Mouse (Mus musculus): ENCODE results near the gene Crygd. TPM values are rescaled to one million over a fixed set of nuclear protein-coding genes. Genes with fewer than 3 reads are reported as not detected.
"Not testable (repeated sequence)": the region's sequence is repeated elsewhere in the genome, so short reads cannot be mapped to it uniquely, and the experiment has no call there.

The Crygd gene
- not detected for total RNA-seq (2021)

DNA sequence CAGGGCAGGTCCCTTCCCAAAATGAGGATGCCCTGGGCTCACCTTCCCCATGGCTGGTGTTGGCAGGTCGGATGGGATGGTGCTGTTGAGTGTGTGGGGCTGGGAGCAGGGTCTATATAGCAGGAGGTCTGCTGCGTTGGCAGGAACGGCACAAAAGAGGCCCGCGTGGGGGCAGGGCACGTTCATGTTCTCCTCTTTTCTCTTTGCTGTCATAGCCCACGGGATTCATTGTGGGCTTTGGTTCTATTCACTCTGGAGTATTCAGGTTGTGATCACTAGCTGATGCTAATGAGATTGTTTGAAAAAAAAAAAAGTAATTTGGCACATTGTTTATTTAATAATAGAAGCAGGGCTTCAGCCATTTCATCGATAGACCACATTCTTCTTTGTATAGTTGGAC lies at the start of gene Crygd:
Crygd (minus strand) TSS at position 101 of the 400 bp plus-strand sequence.
- DNase-seq (ENCODE audit: low spot score in 2 of 2): no peak
- intact Hi-C loops (cut with DNase I): no loop called here

DNA sequence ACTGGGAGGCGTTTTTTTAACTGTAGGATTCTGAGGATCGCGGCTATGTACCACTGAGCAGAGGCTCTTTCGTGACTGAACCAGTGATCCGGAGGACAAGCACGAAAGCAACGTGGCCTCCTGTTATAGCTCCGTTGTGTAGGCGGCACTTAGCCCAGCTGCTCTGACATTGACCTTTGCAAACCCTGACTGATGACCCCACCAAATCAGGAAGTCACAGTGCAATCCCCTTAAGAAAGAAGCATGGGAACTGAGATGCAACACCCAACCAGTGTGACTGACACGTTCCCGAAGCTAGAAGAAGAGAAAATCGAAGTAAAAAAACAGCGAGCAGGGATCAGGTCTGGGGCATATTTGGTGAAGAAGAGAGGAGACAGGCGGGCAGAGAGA lies 49.5 kb upstream of the Crygd start:
- no peak for DNase-seq (ENCODE audit: low spot score in 2 of 2)
- intact Hi-C loops (cut with DNase I): loop anchor here (1.0 to 5.0 kb wide), 2 partner anchors 49 to 65 kb away; no protein-coding TSS in a partner anchor

DNA sequence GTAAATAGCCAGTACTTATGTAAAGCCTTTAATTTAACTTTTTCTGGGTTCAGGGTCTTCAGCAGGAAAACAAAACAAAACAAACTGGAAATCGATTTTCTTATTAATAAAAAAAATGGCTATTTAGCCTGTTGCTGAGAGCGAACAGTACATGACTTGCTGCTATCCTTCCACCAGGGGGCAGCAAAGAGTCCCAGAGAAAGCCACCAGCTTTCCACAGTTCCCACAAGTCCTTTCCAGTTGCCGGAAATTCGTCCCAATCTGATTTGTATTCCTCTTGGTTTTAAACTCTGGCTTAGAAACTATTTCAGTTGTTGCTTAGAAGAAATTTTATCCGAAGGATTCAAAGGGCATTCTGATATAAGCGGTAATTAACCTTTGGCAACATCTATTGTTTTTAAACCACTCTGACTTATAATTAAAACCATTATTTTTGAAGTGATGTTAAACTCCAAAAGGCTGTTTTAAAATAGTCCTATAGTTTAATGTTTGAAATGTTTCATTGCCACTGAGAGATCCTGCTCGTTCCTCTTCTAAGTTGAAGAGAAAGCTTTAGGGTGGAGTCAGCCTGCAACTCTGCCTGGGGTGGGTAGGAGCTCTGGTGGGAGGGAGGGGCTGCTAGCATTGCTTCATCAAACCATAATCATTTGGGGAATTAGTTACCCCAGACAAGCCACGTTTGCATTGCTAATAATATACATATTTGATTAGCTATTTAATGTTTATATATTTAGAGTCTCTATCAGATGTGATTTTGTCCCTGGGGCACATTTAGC lies 49.0 kb upstream of the Crygd start:
- intact Hi-C loops (cut with DNase I): loop anchor here (1.0 to 5.0 kb wide), 2 partner anchors 50 to 66 kb away; no protein-coding TSS in a partner anchor
- DNase-seq (ENCODE audit: low spot score in 2 of 2): peak; percentile 80 to 81

DNA sequence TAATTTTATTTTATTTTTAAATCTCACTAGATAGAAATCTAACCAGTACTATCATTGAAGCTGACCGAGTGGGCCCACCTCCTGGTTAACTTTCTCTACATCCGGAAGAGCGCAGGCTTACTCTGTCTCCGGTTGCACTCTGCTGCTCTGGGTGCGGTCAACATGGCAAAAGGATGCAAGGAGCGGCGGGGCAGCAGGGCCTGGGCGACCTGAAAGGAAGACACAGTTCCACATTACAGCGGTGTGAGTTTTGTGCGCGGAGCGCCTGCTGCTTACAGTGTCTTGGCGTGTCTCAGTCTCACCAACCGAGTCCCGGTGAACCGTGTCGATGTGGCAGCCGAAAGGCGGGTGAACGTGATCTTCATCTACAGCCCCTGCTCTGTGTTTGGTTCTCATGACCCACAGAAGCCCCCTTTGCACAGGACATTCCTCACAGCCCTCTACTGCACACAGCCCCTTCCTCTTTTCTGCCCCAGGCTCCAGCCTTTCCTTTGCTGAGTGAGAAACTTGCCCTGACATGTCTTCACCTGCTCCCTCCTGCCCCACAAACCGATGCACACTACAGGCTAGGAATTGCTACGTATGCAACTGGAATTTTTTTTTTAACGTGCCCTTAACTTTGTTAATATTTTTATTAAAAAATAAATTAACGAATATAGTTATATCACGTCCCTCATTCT lies 46.6 kb upstream of the Crygd start:
- intact Hi-C loops (cut with DNase I): loop anchor here (5.0 kb wide), 1 partner anchor 52 kb away; no protein-coding TSS in a partner anchor
- no peak for DNase-seq (ENCODE audit: low spot score in 2 of 2)

DNA sequence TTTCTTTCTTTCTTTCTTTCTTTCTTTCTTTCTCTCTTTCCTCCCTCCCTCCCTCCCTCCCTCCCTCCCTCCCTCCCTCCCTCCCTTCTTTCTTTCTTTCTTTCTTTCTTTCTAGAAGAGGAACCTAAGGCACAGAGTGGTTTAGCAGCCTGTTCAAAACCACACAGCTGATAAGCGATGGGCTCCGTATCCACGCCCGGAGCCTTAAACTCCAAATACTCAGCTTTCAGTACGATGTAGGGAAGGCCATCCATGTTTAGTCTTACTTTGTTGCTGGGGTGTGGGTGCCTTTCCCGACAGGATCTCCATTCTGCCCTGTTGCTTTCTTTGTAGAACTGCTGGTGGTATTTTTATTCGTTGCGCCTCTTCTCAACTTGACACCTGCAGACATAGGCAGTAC lies 45.9 kb upstream of the Crygd start:
- intact Hi-C loops (cut with DNase I): no loop called here
- DNase-seq (ENCODE audit: low spot score in 2 of 2): no peak

DNA sequence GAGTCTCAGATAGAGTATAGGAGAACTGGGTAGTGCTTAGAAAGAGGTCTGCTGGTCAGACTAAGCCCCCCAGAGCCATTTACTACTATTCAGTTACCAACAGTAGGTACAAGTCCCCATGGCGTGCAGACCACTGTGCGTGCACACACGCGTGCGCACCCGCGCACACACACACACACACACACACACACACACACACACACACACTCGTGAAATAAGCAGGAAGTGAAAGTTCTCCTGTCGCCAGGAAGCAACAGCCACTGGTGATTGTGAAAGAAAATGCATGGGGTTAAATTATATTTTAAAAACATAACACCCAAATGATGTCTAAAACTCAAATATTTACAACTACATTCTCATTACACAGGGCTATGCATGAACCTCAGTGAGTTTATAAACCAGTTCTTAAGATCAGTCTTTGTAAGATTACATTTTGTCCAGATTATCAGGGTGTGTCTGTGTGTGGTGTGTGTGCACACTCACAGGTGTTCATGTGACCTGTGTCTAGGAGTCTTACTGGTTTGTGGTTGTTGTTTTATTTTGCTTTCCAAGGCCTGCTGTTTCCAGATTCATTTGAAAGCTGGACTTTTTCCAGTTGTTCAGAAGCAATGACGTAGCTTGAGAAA lies 44.5 kb upstream of the Crygd start:
- DNase-seq (ENCODE audit: low spot score in 2 of 2): no peak
- intact Hi-C loops (cut with DNase I): no loop called here

DNA sequence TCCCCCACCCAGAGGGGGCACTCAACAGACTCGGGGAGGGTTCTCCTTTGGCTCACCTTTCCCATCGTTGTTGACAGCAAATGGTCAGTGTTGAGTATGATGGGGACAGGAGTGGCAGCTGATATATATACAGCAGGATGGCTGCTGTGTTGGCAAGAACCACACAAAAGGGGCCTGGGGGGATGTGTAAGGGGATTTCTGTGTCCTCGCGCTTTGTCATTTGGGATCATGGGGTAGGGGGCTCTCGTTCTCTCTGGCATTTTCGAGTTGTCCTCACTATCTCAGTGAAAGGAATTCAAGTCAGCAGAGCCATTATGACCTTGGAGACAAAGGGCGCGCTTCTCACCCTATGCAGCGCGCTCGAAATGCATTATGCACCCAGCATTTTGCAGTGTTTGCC lies 40.0 kb upstream of the Crygd start, which contains the start of gene Cryga:
Cryga (minus strand) TSS at position 101 of the 400 bp plus-strand sequence.
- intact Hi-C loops (cut with DNase I): no loop called here
- no peak for DNase-seq (ENCODE audit: low spot score in 2 of 2)

DNA sequence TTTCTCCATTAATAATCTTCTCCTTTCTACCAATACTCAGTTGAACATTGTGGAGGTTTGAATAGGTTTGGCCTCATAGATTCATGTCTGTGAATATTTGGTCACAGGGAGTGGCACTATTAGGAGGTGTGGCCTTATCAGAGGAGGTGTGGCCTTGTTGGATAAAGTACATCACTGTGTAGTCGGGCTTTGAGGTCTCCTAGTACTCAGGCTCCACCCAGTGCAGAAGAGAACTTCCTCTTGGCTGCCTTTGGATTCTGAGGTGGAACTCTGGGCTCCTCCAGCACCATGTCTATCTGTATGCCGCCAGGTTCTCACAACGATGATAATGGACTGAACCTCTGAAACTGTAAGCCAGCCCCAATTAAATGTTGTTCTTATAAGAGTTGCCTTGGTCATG lies 33.7 kb upstream of the Crygd start:
- intact Hi-C loops (cut with DNase I): no loop called here
- DNase-seq (ENCODE audit: low spot score in 2 of 2): no peak

DNA sequence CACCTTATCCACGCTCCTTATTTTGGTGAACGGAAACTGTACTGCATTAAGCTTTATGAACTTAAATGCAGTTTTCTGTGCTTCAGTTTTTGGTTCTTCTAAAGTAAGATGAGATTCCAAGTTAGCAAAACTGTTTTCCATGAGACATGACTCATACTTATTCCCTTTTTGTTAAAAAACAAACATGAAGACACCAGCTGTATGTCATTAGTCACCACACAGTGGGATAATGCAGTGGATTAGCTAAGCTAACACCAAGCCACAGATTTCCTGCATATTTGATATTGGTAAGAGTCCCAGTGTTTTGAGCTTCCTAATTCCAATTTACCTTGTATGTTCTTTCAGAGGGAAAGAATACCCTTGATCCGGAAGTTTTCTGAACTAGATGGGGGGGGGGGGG lies 28.3 kb upstream of the Crygd start:
- DNase-seq (ENCODE audit: low spot score in 2 of 2): peak in 1 of 2 experiments; percentile 5
- intact Hi-C loops (cut with DNase I): no loop called here

DNA sequence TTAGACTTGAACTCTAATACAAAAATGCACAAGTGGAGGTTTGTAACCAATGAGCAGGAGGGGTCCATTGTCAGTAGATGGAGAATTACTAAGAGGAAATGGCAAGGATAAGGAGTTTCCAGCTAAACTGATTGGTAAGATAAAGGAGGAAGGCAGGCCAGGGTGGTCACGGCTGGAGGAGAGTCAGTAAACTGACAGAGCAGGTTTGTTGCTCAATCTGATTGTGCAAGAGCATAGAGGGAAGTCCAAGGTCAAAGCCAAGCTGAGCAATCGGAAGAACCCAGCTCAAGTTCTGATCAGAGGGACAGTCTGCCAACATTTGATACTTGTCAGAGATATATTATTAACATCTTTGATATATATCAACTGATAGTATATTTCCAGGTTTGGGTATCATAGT lies 27.1 kb upstream of the Crygd start:
- no peak for DNase-seq (ENCODE audit: low spot score in 2 of 2)
- intact Hi-C loops (cut with DNase I): no loop called here

DNA sequence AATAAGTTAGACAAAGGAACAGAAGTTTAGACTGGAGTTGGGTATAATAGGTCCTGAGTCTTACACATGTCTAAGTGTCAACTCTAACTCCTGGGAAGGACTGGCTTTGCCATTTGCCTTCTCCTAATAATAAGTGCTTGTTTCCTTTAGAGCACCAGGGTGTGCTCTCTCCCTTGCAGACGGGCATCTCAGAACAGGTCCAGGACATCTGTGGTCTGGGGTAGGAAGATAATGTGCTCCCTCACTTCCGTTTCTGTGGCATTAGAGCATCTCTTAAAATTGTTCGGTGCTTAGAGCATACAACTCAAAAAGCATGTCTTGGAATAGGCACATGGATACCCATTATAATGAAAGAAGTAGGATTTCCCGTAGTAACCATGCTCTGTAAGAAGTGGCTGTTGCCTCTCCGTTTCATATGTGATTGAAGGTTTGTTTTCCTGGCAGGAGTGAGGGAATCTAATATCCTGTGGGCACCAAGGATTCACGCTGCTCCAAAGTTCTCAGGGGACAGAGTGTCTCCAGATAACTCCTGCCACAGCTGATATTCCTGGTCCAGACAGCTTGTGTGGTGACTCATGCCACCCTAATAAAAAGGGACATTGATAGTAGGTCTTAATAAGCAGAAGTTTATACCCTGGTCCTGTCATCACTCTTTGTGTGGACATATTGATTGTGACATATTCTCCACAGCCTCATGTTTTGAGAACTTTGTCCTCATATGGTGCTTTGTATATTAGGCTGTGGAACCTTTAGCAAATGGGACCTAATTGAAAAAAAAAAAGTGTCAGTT lies 25.5 kb upstream of the Crygd start:
- intact Hi-C loops (cut with DNase I): no loop called here
- DNase-seq (ENCODE audit: low spot score in 2 of 2): no peak

DNA sequence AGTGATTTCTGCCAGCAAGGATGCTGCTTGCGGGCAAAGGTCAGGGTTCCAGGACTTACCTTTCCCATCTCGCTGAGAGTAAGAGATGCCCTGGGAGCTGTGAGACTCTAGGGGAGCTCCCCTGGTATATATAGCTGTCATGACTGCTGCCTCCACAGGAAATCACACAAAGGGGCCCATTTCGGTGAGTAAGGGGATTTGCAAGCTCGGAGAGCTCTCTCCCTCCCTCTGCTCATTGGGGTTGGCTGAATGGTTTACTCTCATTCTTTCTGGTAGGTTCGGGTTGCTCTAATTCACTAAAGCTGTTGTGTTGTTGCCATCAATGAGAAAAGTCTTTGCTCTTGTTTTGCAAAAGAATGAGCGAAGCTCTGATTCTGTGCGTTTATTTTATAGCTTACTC lies 18.9 kb upstream of the Crygd start, which contains the start of gene Crygb:
Crygb (minus strand) TSS at position 101 of the 400 bp plus-strand sequence.
- intact Hi-C loops (cut with DNase I): no loop called here
- DNase-seq (ENCODE audit: low spot score in 2 of 2): no peak

DNA sequence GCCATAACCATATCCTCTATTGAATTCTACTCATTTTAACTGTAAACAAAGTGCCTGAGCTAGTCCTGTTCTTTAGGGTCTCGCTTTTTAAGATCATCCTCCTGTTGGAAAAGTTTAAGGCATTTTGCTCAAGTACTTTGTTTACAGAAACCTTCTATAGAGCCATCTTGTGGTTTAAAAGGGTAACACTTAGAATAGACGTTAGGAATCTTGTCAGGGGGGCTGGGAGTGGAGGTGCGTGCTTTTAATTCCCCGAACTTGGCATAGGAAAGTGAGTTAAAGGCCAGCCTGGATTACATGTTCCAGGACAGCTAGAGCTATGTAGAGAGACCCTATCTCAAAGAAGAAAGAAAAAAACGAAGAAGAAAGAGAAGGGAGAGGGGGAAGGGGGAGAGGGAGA lies 12.4 kb upstream of the Crygd start:
- DNase-seq (ENCODE audit: low spot score in 2 of 2): no peak
- intact Hi-C loops (cut with DNase I): loop anchor here (2.0 kb wide), 1 partner anchor 29 kb away; no protein-coding TSS in a partner anchor

DNA sequence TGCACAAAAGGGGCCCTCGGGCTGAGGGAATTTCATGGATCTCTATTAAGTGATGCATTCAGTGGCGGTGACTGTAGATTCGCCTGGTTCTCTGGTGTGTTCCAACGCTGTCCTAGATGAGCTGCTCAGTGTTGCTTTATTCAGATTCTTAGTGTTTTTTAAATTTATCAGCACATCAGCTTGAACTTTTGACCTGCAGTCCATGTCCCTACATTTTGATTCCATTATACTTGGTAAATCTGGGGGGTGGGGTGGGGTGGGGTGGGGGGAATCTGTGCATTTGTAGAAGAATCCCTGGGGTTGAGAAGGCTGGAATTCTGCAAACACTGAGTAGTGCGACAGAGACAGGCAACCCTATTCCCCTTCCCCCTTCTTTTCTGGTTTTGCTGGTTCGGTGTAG lies 10.3 kb upstream of the Crygd start, which contains the start of gene Crygc:
Crygc (minus strand) TSS at position 101 of the 400 bp plus-strand sequence.
- intact Hi-C loops (cut with DNase I): no loop called here
- no peak for DNase-seq (ENCODE audit: low spot score in 2 of 2)

DNA sequence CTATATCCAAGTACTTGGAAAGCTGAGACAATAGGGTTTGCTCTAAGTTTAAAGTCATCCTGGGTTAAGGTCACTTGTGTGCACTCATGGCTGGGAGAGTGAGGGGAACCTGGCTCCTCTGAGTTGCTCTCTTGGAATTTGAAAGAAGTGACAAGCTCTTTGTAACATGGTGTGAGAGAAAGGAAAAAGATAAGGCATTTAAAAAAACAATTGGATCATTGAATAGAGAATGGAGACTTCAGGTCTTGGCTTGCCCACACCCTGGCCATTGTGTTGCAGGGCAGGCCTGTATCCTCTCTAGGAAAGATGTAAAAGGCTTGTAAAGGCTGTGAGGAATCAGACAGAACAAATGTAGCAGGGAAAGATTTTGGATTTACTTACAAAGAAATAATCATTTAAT lies 4.6 kb upstream of the Crygd start:
- no peak for DNase-seq (ENCODE audit: low spot score in 2 of 2)
- intact Hi-C loops (cut with DNase I): no loop called here

DNA sequence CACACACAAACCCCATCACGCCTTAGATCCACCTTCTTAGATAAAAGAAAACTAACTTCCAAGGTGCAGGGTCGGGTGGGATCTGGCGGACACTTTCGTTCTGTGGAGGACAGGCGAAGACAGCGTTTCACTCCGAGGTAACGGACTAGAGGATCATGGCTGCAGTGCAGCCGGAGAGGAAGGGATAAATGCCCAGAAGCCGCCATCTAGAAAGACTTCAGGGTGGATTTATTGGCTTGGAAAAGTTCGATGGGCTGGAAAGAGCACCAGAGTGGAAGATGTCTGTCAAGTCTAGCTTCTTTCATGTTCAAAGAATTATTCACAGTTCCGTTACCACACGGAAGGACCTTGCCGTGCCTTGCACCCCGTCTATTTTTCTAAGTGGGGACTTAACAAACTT lies 949 bp upstream of the Crygd start:
- intact Hi-C loops (cut with DNase I): no loop called here
- DNase-seq (ENCODE audit: low spot score in 2 of 2): no peak

DNA sequence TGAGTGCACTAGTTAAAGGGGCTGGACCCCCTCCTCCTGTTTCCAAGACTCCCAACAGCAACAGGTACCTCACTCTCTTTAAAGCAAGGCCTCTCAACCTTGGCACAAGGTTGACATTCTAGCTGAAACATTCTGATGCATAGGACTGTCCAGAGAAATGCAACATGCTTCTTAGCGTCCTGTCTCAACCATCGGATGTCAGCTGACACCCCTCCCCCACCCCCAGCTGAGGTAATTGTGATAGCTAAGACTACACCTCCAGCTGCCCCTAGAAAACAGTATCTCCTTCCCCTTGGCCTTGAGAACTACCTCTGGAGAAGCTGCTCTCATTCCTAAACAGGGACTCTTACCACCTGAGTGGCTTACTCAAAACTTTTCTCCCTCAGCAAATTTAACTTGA lies 11.1 kb downstream of the Crygd start:
- intact Hi-C loops (cut with DNase I): no loop called here
- DNase-seq (ENCODE audit: low spot score in 2 of 2): no peak

DNA sequence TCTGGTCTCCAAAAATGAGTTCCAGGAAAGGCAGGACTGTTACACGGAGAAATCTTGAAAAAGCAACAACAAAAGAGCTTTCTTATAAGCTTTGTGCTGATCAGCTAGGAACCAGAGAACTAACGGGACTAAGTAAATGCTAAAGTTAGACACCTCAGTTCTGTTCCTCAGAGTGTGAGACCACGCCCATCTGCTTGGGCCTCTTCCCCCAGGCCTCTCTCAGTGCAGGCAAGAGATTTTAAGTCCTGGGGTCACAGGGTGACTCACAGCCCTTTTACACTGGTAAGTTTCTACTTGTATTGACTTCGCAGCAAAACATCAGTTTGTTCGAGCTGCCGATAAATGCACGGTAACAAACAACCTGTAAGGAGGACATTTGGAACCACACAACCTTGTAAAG lies 11.6 kb downstream of the Crygd start:
- DNase-seq (ENCODE audit: low spot score in 2 of 2): no peak
- intact Hi-C loops (cut with DNase I): no loop called here

DNA sequence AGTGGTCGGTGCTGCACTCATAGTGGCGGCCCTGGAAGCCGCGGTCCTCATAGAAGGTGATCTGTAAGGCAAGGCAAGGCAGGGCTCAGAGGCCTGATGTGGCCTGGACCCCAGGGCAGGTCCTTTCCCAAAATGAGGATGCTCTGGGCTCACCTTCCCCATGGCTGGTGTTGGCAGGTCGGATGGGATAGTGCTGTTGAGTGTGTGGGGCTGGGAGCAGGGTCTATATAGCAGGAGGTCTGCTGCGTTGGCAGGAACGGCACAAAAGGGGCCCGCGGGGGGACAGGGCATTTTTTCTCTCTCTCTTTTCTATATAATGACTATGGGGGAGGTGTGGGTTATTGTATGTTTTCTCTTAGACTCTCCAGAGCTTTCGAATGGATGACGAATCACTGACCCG lies 12.3 kb downstream of the Crygd start, which contains the start of gene Cryge:
Cryge (minus strand) TSS at position 198 of the 400 bp plus-strand sequence.
- DNase-seq (ENCODE audit: low spot score in 2 of 2); intact Hi-C loops (cut with DNase I): not testable (repeated sequence)

Measured in left cerebral cortex, postnatal 25 days (tissue).